Mouse (Mus musculus): ENCODE data around the gene Acyp1. TPM values are rescaled to one million over a fixed set of nuclear protein-coding genes. Genes with fewer than 3 reads are reported as not detected.

Acyp1 gene
- polyA plus RNA-seq, 1 experiment from 2014 or later, result 60.2 TPM

DNA sequence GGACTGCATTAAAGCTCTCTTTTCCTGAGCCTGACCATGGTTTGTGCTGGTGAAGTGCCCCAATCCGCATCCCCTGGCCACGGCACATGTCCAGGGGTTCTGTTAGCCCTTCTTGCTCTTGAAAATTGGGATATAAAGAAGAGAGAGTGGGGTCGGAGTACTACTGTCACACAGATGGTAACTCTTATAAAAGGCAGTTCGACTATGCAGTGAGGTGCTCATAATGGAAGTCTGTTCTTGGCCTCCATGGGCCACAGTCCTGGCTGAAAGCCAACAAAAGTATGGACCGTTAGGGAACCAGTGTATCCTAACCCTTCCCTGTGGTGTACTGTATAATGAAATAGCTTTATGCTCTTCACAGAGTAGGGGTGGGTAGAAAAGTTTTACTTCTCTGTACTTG lies 8.7 kb upstream of the Acyp1 start:
- peaks cover 27% of the 10 kb centered on the region for H3K4me1 ChIP-seq
- 66% methylated on average over 5 of the region's 5 CpGs for WGBS
- H3K9ac ChIP-seq, result no peak overlapping the region
- no peak overlapping the region for H3K4me2 ChIP-seq (replicated peaks)
- peak overlapping the region; percentile 28; the same call in 1 of the 2 replicates for H3K27ac ChIP-seq (replicated peaks)
- peaks cover 27% of the 10 kb centered on the region for H3K36me3 ChIP-seq
- 0 out of 2 replicates have a peak, but pooled peaks have one; percentile 34 for ATAC-seq (ENCODE audit: insufficient number of reproducible peaks, low FRiP score, low TSS enrichment, low read depth)
- no peak overlapping the region for H3K4me3 ChIP-seq (replicated peaks)
- no peaks in the 10 kb centered on the region for H3K27me3 ChIP-seq
- H3K9me3 ChIP-seq (replicated peaks), result no peaks in the 10 kb centered on the region

DNA sequence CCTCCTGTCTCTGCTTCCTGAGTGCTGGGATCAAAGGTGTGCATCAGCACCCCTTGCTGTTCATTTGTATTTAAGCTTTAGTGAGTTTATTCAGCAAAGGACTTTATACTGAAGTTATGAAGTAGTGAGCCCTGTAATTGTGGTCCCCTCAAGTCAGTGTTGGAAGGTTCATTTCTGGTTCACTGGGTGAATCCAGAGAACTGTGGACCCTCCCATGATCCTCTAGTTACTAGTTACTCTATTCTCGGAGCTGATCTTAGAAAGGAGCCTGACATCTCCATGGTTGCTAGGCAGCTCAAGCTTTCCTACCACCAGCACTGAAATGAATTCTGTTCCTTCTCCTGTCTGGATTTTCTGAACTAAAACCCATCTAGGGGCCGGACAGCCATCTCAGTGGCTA lies 7.3 kb upstream of the Acyp1 start:
- 87% methylated on average over 2 of the region's 2 CpGs for WGBS
- Histone ChIP-seq H3K9me3 (replicated peaks) (no peaks in the 10 kb centered on the region), H3K27ac (replicated peaks) (no peak overlapping the region), H3K36me3 (peaks cover 13% of the 10 kb centered on the region; the same call in 1 of the 2 replicates), H3K4me1 (peaks cover 32% of the 10 kb centered on the region), H3K4me3 (replicated peaks) (no peak overlapping the region), H3K4me2 (replicated peaks) (no peak overlapping the region), H3K27me3 (no peaks in the 10 kb centered on the region), H3K9ac (no peak overlapping the region)
- no peak for ATAC-seq (ENCODE audit: insufficient number of reproducible peaks, low FRiP score, low TSS enrichment, low read depth)

DNA sequence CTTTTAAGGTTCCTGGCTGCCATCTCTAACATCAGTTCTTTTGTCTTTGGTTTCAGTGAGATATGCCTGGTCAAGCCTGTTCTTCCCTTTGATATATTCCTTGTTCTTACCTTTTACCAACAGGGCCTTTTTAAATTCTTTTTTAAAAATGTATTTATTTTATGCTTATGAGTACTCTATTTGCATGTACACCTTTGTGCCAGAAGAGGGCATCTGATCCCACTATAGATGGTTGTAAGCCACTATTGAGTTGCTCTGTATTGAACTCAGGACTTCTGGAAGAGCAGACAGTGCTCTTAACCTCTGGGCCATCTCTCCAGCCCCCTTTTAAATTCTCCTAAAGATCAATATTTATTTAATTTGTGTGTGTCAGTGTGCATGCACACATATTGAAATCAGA lies 4.7 kb upstream of the Acyp1 start:
- H3K27ac ChIP-seq (replicated peaks), result no peak overlapping the region
- no peak for ATAC-seq (ENCODE audit: insufficient number of reproducible peaks, low FRiP score, low TSS enrichment, low read depth)
- no peaks in the 10 kb centered on the region for H3K9me3 ChIP-seq (replicated peaks)
- no peak overlapping the region for H3K9ac ChIP-seq
- H3K36me3 ChIP-seq, result no peaks in the 10 kb centered on the region
- 0 out of 2 replicates have a peak, but pooled peaks cover 3% of the 10 kb centered on the region for H3K27me3 ChIP-seq
- H3K4me1 ChIP-seq, result peaks cover 43% of the 10 kb centered on the region
- no peak overlapping the region for H3K4me2 ChIP-seq (replicated peaks)
- H3K4me3 ChIP-seq (replicated peaks), result no peak overlapping the region

DNA sequence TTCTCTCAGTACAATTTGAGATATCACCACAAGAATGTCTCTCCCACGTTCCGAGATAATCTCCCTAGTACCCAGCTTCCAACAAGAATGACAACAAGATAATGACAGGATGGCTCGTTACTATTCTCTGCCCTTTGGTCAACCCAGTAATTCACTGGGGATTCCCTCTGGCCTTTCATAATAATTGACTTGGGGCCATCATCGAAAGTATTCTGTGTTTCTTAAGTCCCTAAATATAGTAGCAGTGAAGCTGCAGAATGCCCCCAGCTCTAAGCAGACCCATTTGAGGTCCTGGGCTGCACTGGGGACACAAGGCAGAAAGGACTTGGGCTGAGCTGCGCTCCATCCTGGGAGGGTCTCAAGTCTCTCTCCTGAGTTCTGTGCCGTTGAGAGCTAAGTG lies 4.0 kb upstream of the Acyp1 start:
- 62% methylated on average over 6 of the region's 6 CpGs for WGBS
- Histone ChIP-seq H3K9me3 (replicated peaks) (no peaks in the 10 kb centered on the region), H3K4me1 (peaks cover 43% of the 10 kb centered on the region), H3K27me3 (0 out of 2 replicates have a peak, but pooled peaks cover 3% of the 10 kb centered on the region), H3K9ac (no peak overlapping the region), H3K4me3 (replicated peaks) (no peak overlapping the region), H3K36me3 (no peaks in the 10 kb centered on the region), H3K4me2 (replicated peaks) (no peak overlapping the region), H3K27ac (replicated peaks) (no peak overlapping the region)
- no peak for ATAC-seq (ENCODE audit: insufficient number of reproducible peaks, low FRiP score, low TSS enrichment, low read depth)

DNA sequence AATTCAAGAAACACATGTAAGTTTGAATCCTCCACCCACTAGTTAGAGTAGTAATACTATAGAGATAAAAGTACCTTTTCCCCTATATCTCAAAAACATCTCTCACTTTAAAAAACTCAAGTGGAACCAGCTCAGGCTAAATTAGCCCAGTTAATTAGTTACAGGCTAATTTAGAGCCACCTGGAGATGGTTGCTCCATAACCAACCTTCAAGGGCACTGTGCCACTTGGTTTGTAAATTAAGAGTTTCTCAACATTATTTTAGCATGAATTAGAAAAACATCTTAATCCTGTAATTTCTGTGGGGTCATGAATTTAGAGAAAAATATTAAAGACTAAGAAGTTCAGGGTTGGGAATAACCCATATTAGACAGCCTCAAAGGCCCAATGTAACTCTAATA lies 3.3 kb upstream of the Acyp1 start:
- Histone ChIP-seq H3K9me3 (replicated peaks) (no peaks in the 10 kb centered on the region), H3K9ac (no peak overlapping the region), H3K4me1 (peaks cover 36% of the 10 kb centered on the region), H3K36me3 (no peaks in the 10 kb centered on the region), H3K27me3 (0 out of 2 replicates have a peak, but pooled peaks cover 3% of the 10 kb centered on the region), H3K4me2 (replicated peaks) (no peak overlapping the region), H3K4me3 (replicated peaks) (no peak overlapping the region), H3K27ac (replicated peaks) (no peak overlapping the region)
- no peak for ATAC-seq (ENCODE audit: insufficient number of reproducible peaks, low FRiP score, low TSS enrichment, low read depth)

DNA sequence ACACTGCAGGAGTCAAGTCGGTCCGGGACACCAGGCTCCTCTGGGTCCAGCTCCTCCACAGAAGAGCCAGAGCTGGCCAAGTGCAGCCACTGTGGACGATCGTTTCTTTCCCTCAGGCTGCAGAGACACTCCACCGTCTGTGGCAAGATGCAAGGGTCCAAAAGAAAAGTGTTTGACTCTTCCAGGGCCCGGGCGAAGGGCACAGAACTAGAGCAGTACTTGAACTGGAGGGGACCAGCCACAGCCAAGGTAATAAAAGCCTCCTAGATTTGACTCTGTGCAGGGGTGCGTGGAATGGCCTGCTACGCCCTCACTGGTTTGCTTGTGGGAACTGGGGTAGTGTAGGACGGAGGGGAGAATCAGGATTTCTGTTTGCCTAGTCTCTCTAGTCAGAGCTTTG lies 2.4 kb upstream of the Acyp1 start:
- no peaks in the 10 kb centered on the region for H3K36me3 ChIP-seq
- WGBS, result 85% methylated on average over 10 of the region's 10 CpGs

DNA sequence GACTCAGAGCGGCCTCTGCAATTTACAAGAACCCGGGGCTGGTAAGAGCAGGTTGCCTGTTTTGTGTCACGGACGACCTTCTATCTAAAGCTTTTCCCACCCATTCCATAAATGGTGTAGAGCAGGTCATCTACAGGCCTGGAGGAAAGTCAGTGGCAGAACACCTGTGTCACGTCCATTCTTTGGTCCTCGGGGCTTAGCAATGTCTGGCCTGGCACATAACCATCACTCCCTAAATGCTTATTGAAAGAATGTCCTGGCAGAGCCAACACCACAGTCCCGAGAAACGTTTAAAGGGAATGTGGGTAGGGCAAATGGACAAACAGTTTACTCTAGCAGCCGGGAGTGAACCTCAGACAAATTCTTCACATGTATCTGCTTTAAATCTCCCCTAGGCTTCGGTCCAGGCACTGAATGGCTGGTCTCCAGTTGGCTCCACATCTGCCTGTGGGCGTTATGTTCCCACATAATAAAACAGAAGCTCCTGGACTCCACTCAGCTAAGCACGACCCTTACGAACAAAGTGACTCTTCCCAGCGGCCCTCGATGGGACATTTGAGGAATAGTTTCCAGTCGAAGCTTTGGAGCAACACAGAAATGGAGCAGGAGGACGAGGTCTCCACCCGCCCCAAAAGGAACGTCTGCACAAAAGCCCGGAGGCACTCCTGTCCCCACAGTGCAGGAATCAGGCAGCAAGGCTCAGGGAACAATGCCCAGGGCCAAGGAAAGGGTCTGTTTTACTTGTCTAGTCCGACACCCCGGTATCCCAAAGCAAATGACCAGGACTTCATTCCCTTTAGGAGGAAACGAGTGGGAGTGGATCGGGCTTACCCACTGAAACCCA lies 1.1 kb upstream of the Acyp1 start:
- H3K9me3 ChIP-seq (replicated peaks), result no peaks in the 10 kb centered on the region
- peaks cover 32% of the 10 kb centered on the region for H3K4me1 ChIP-seq
- WGBS, result 43% methylated on average over 24 of the region's 24 CpGs
- H3K4me2 ChIP-seq (replicated peaks), result peak overlapping the region; percentile 78
- ATAC-seq (ENCODE audit: insufficient number of reproducible peaks, low FRiP score, low TSS enrichment, low read depth), result peak; percentile 39; the same call in 1 of the 2 replicates
- no peaks in the 10 kb centered on the region for H3K36me3 ChIP-seq
- 0 out of 2 replicates have a peak, but pooled peaks cover 3% of the 10 kb centered on the region for H3K27me3 ChIP-seq
- H3K4me3 ChIP-seq (replicated peaks), result peak overlapping the region; percentile 51
- H3K27ac ChIP-seq (replicated peaks), result peak overlapping the region; percentile 56
- no peak overlapping the region for H3K9ac ChIP-seq

More for the DNA sequence above, 2.4 kb upstream of the Acyp1 start:
- H3K27me3 ChIP-seq, result 0 out of 2 replicates have a peak, but pooled peaks cover 3% of the 10 kb centered on the region
- no peak overlapping the region for H3K9ac ChIP-seq
- H3K27ac ChIP-seq (replicated peaks), result no peak overlapping the region
- no peak overlapping the region for H3K4me3 ChIP-seq (replicated peaks)
- H3K4me1 ChIP-seq, result peaks cover 32% of the 10 kb centered on the region
- no peaks in the 10 kb centered on the region for H3K9me3 ChIP-seq (replicated peaks)
- no peak for ATAC-seq (ENCODE audit: insufficient number of reproducible peaks, low FRiP score, low TSS enrichment, low read depth)
- H3K4me2 ChIP-seq (replicated peaks), result no peak overlapping the region

DNA sequence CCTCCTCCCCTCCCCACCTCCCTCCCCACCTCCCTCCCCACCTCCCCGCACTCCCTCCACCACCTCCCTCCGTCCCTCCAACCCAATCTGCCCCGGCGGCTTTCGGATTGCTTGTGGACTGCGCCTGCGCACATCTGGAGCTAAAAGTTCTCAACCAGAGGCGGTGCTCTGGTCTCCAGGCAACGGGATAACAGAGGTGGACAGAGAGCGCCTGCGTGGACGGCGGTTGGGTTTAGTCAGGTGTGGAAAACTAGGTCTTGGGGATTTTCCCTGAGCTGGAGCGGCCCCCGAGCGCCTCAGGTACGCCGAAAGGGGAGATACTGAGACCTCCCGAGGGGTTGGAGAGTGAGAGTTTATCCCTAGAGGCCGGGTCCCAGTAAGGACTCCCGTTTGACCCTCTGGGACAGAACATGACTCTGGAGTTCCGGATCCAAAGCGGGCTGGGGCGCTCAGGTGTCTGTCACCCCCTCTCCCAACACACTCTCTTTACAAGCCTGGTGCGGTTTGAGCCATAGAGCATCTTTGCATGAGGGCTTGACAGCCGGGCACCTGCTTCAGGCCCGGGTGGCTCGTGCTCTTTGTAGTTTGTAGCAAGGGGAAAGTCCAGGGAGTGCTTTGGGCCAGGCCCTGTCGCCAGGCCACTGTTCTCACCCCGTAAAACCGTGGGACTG lies 383 bp upstream of the Acyp1 start, which contains the start of gene Zc2hc1c:
Gene Zc2hc1c, plus strand, starts transcription at position 106 of the 671 bp plus-strand sequence.
- Histone ChIP-seq H3K27ac (replicated peaks) (peak within 1 kb of the TSS; percentile 65), H3K27me3 (0 out of 2 replicates have a peak, but pooled peaks cover 3% of the 10 kb centered on the region), H3K9ac (peak within 1 kb of the TSS; percentile 35; the same call in 1 of the 2 replicates), H3K9me3 (replicated peaks) (no peaks in the 10 kb centered on the region), H3K36me3 (no peaks in the 10 kb centered on the region), H3K4me3 (replicated peaks) (peak within 1 kb of the TSS; percentile 51), H3K4me1 (peaks cover 32% of the 10 kb centered on the region), H3K4me2 (replicated peaks) (peak within 1 kb of the TSS; percentile 78)
- ATAC-seq (ENCODE audit: insufficient number of reproducible peaks, low FRiP score, low TSS enrichment, low read depth), result peak; percentile 88
- WGBS, result 3% methylated on average over 31 of the region's 31 CpGs

DNA sequence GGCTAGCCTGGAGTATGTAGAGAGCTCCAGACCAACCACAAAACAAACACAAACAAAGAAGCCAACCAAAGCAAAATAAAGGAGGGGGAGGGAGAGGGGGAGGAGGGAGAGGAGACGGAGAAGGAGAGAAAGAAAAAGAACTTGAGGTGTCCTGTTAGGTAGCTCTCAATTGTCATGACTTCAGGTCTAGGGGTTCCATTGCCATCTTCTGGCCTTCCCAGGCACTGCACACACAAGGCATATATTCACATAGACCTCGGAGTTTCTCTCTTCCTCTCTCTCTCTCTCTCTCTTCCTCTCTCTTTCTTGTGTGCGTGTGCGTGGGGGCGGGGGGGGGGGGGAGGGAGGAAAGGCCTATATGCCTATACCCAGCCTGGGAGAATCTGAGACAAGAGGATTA lies 1.3 kb downstream of the Acyp1 start:
- Histone ChIP-seq H3K9ac (no peak overlapping the region), H3K27me3 (0 out of 2 replicates have a peak, but pooled peaks cover 3% of the 10 kb centered on the region), H3K4me3 (replicated peaks) (no peak overlapping the region), H3K4me1 (peaks cover 32% of the 10 kb centered on the region), H3K36me3 (no peaks in the 10 kb centered on the region), H3K4me2 (replicated peaks) (no peak overlapping the region), H3K9me3 (replicated peaks) (no peaks in the 10 kb centered on the region), H3K27ac (replicated peaks) (no peak overlapping the region)
- 28% methylated on average over 2 of the region's 5 CpGs for WGBS
- ATAC-seq (ENCODE audit: insufficient number of reproducible peaks, low FRiP score, low TSS enrichment, low read depth), result no peak

DNA sequence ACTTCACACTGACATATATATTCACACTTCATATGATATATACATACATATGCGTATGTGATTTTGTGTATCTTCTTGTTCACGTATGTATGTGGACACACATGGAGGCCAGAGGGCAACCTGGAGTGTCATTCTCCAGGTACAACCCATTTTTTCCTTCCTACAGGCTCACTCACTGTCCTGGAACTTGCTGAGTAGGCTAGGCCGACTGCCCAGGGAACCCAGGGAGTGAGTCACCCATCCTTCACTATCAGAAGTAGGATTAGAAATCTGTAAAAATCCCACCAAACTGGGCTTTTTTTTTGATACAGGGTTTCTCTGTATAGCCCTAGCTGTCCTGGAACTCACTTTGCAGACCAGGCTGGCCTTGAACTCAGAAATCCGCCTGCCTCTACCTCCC lies 3.2 kb downstream of the Acyp1 start:
- no peak for ATAC-seq (ENCODE audit: insufficient number of reproducible peaks, low FRiP score, low TSS enrichment, low read depth)
- Histone ChIP-seq H3K4me2 (replicated peaks) (no peak overlapping the region), H3K4me1 (peaks cover 24% of the 10 kb centered on the region), H3K36me3 (no peaks in the 10 kb centered on the region), H3K4me3 (replicated peaks) (no peak overlapping the region), H3K9ac (no peak overlapping the region), H3K27ac (replicated peaks) (no peak overlapping the region), H3K27me3 (0 out of 2 replicates have a peak, but pooled peaks cover 3% of the 10 kb centered on the region), H3K9me3 (replicated peaks) (no peaks in the 10 kb centered on the region)
- 87% methylated on average over 4 of the region's 4 CpGs for WGBS

DNA sequence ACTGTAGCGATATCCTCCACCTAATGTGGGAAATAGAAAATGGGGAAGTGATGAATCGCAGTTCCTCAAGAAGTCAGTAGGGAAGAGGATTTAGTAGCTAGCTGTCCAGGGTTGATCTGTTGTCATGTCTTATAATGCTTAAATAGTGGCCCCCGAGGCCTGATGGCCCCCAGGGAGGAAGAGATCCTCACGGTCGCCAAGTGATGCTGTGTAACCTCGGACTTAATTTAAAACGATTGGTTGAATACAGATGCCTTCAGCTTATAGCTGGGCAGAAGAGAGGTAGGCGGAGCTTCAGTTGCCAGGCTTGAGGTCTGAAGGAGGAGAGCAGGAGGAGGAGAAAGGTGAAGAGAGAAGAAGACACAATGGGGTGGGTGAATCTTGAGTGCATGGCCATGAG lies 3.9 kb downstream of the Acyp1 start:
- no peak overlapping the region for H3K27ac ChIP-seq (replicated peaks)

More for the DNA sequence above, 3.9 kb downstream of the Acyp1 start:
- Histone ChIP-seq H3K9me3 (replicated peaks) (no peaks in the 10 kb centered on the region), H3K36me3 (no peaks in the 10 kb centered on the region), H3K4me3 (replicated peaks) (no peak overlapping the region), H3K27me3 (no peaks in the 10 kb centered on the region), H3K9ac (no peak overlapping the region), H3K4me2 (replicated peaks) (no peak overlapping the region), H3K4me1 (peaks cover 23% of the 10 kb centered on the region)
- WGBS, result 64% methylated on average over 8 of the region's 8 CpGs
- ATAC-seq (ENCODE audit: insufficient number of reproducible peaks, low FRiP score, low TSS enrichment, low read depth), result no peak

All from embryonic facial prominence, embryonic 15.5 days (tissue).